Mouse (Mus musculus): ENCODE measurements at regions not wholly inside any gene's neighbourhood (a gene's known extent, or its start where the extent isn't known, plus 50 kb on each side); places are given as distances from the start of the nearest gene placed in this dataset.

DNA sequence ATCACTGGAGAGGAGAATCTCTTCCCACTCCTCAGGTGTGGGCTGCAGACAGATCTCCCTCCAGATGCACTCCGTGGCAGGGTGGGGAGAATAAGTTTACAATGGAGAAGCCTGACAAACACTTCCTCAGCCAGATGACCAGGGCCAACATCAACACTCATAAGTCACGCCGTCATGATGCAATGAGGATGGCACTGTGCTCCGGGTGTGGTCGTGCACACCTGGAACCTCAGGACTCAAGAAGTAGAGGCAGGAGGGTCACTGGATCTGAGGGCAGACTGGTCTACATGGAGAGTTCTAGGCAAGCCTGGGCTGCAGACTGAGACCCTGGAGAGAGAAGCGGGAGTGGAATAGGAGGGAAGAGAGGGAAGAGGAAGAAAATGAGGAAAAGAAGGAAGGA, 194.3 kb downstream of the 3100002H09Rik start:
- Histone ChIP-seq H3K27ac (ENCODE audit: low read depth, low read length) (no peak overlapping the region), H3K36me3 (ENCODE audit: insufficient read depth) (no peaks in the 10 kb centered on the region), H3K4me3 (ENCODE audit: low read depth, low read length) (no peak overlapping the region), H3K4me2 (ENCODE audit: low read depth) (no peak overlapping the region), H3K9ac (no peak overlapping the region), H3K4me1 (ENCODE audit: insufficient read depth) (no peaks in the 10 kb centered on the region), H3K27me3 (ENCODE audit: insufficient read depth, low read length) (no peaks in the 10 kb centered on the region), H3K9me3 (ENCODE audit: low read length) (no peaks in the 10 kb centered on the region)
- ATAC-seq (no peak), DNase-seq (no peak)
- no peak for TF ChIP-seq CTCF (IDR thresholded peaks at IDR 0.05; ENCODE audit: low read depth)
- WGBS = 95% methylated on average over 6 of the region's 6 CpGs

DNA sequence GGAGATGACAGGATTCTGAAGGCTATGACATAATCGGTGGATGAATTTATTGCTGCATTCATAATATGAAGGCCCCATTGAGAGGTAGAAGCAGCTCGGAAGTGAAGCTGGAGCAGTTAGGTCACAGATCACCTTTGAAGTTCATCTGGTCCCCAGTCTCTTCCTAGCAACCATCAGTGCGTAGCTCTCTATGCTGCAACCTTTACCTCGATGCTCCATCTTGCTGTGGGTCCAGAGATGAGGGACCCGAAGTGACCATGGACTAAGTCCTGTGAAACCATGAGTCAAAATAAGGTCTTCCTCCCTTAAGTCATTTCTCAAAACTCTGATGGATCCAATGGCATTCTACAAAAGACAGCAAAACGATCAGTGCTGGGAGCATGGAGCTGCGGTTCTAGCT, 196.2 kb downstream of the 3100002H09Rik start:
- no peak overlapping the region for H3K4me3 ChIP-seq (ENCODE audit: low read depth, low read length)
- H3K9me3 ChIP-seq (ENCODE audit: low read length) = no peaks in the 10 kb centered on the region
- DNase-seq (no peak), ATAC-seq (no peak)
- H3K4me2 ChIP-seq (ENCODE audit: low read depth) = no peak overlapping the region
- H3K9ac ChIP-seq = no peak overlapping the region
- TF ChIP-seq CTCF (IDR thresholded peaks at IDR 0.05; ENCODE audit: low read depth) = no peak
- no peaks in the 10 kb centered on the region for H3K4me1 ChIP-seq (ENCODE audit: insufficient read depth)
- no peak overlapping the region for H3K27ac ChIP-seq (ENCODE audit: low read depth, low read length)
- H3K27me3 ChIP-seq (ENCODE audit: insufficient read depth, low read length) = no peaks in the 10 kb centered on the region
- no peaks in the 10 kb centered on the region for H3K36me3 ChIP-seq (ENCODE audit: insufficient read depth)
- WGBS = 90% methylated on average over 7 of the region's 7 CpGs

DNA sequence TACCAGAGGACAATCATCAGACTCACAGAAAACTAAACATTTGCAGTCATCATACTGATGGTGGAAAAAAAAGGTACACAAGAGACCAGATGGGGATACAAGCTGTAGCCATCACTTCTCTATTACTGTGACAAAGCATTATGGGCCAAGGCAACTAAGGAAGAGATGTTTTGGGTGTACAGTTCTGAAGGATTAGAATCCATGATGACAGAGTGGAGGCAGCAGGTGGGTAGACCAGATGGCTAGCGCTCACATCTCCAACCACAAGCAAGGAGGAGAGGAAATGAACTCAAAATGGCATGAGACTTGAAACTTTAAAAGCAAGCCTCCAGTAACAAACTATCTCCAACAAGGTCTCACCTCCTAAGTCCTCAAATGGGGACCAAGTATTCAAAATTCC, 201.3 kb downstream of the 3100002H09Rik start:
- Histone ChIP-seq H3K9ac (no peak overlapping the region), H3K4me3 (ENCODE audit: low read depth, low read length) (no peak overlapping the region), H3K4me1 (ENCODE audit: insufficient read depth) (no peaks in the 10 kb centered on the region), H3K27ac (ENCODE audit: low read depth, low read length) (no peak overlapping the region), H3K4me2 (ENCODE audit: low read depth) (no peak overlapping the region), H3K9me3 (ENCODE audit: low read length) (no peaks in the 10 kb centered on the region), H3K27me3 (ENCODE audit: insufficient read depth, low read length) (no peaks in the 10 kb centered on the region), H3K36me3 (ENCODE audit: insufficient read depth) (no peaks in the 10 kb centered on the region)
- no peak for TF ChIP-seq CTCF (IDR thresholded peaks at IDR 0.05; ENCODE audit: low read depth)
- WGBS = 97% methylated on average over 1 of the region's 1 CpGs
- ATAC-seq = no peak
- DNase-seq = no peak

DNA sequence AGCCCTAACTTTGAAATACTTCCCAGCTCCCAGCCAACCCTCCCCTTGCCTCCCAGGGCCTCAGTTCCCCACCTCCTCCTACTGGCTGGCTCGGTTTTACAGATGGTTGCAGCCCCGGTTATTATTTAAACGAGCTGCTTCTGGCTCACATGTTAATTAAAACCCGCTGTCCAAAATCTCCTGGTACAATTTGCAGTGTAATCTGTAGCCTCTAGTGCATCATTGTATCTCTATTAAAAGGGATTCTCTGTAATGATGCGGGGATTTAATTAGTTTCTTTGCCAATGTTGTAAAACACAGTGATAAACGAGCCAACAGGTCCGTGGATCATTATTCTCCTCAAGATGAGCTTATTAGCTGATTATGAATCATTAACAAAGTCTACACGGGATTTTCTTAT, 208.5 kb downstream of the 3100002H09Rik start:
- WGBS = 15% methylated on average over 8 of the region's 8 CpGs
- Histone ChIP-seq H3K9me3 (ENCODE audit: low read length) (no peaks in the 10 kb centered on the region), H3K4me2 (ENCODE audit: low read depth) (no peak overlapping the region), H3K9ac (no peak overlapping the region), H3K27ac (ENCODE audit: low read depth, low read length) (no peak overlapping the region), H3K4me3 (ENCODE audit: low read depth, low read length) (no peak overlapping the region), H3K36me3 (ENCODE audit: insufficient read depth) (no peaks in the 10 kb centered on the region), H3K27me3 (ENCODE audit: insufficient read depth, low read length) (no peaks in the 10 kb centered on the region), H3K4me1 (ENCODE audit: insufficient read depth) (peaks cover 8% of the 10 kb centered on the region; the same call in 1 of the 2 replicates)
- DNase-seq (no peak), ATAC-seq (no peak)
- no peak for TF ChIP-seq CTCF (IDR thresholded peaks at IDR 0.05; ENCODE audit: low read depth)

DNA sequence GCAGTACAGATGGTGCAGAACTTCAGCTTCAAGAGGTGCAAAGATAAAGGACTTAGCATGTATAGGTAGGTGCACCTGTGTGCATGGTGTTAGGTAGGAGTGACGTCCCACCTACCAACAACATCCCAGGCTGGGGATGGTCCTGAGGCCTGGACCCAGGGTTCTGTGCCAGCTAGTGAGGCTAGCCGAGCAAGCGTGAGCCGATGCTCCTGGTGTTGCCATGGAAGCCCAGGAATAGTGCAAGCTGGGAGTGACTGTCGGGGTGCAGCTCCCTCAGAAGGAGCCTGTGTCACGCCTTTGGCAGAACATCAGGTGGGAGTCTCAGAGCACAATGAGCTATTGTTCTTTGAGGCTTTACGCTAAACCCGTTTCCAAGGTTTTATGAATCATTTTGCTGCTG, 209.9 kb downstream of the 3100002H09Rik start:
- DNase-seq = peak; percentile 76
- no peak overlapping the region for H3K9ac ChIP-seq
- H3K36me3 ChIP-seq (ENCODE audit: insufficient read depth) = no peaks in the 10 kb centered on the region
- peak overlapping the region; percentile 60 for H3K27ac ChIP-seq (ENCODE audit: low read depth, low read length)
- 30% methylated on average over 8 of the region's 8 CpGs for WGBS
- no peak overlapping the region for H3K4me2 ChIP-seq (ENCODE audit: low read depth)
- TF ChIP-seq CTCF (IDR thresholded peaks at IDR 0.05; ENCODE audit: low read depth) = no peak
- peak; percentile 97 for ATAC-seq
- H3K27me3 ChIP-seq (ENCODE audit: insufficient read depth, low read length) = no peaks in the 10 kb centered on the region
- no peaks in the 10 kb centered on the region for H3K9me3 ChIP-seq (ENCODE audit: low read length)
- no peak overlapping the region for H3K4me3 ChIP-seq (ENCODE audit: low read depth, low read length)
- H3K4me1 ChIP-seq (ENCODE audit: insufficient read depth) = peaks cover 8% of the 10 kb centered on the region; the same call in 1 of the 2 replicates

DNA sequence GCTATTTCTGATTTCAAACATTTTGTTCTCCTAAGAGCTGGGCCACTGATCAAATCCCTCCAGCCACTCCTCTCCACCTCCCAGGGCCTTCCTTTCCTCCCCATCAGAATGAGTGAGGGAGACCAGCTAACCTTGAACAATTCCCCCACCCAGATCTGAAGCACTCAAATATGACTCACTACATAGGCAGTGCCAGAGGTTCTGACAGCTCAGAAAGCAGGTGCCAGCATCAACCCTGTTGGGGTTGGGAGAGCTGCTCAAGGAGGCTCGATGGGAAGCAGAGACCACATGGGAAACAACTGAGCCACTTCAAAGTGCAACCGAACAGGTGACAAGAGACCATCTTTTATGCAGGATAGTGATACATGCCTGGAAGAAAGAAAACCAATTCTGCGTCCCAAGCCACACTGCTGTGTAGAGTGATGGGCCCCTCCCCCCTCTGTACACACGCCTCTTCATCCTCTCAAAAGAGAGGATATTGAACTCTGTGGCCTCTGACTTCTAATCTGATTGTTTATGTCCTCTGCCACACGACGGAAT, 210.4 kb downstream of the 3100002H09Rik start:
- WGBS = 61% methylated on average over 6 of the region's 6 CpGs
- H3K9ac ChIP-seq = no peak overlapping the region
- no peaks in the 10 kb centered on the region for H3K9me3 ChIP-seq (ENCODE audit: low read length)
- no peak for TF ChIP-seq CTCF (IDR thresholded peaks at IDR 0.05; ENCODE audit: low read depth)
- ATAC-seq (peak; percentile 9; the same call in 1 of the 2 replicates), DNase-seq (no peak)
- H3K36me3 ChIP-seq (ENCODE audit: insufficient read depth) = no peaks in the 10 kb centered on the region
- H3K4me3 ChIP-seq (ENCODE audit: low read depth, low read length) = no peak overlapping the region
- no peaks in the 10 kb centered on the region for H3K27me3 ChIP-seq (ENCODE audit: insufficient read depth, low read length)
- H3K4me1 ChIP-seq (ENCODE audit: insufficient read depth) = peaks cover 8% of the 10 kb centered on the region; the same call in 1 of the 2 replicates
- H3K4me2 ChIP-seq (ENCODE audit: low read depth) = no peak overlapping the region
- H3K27ac ChIP-seq (ENCODE audit: low read depth, low read length) = peak overlapping the region; percentile 60

DNA sequence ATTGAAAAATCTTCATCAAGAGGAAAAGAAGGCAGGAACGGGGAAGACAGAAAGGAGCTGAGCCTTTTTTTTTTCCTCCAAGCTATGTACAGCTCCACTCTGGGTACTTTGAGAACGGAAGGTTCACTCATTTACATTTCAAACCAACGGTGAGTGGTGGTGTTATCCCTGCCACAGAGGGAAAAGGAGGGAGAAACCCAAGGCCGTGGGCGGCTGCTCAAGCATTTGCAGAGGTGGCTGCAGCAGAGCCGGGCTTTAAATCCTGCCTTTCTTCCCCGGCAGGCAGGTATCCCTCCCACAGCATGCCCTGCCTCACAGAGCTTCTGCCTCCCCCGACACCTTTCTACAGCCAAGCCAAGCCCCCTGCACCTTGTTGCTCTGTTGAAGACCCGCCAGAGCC, 212.2 kb downstream of the 3100002H09Rik start:
- Histone ChIP-seq H3K9me3 (ENCODE audit: low read length) (no peaks in the 10 kb centered on the region), H3K36me3 (ENCODE audit: insufficient read depth) (no peaks in the 10 kb centered on the region), H3K9ac (no peak overlapping the region), H3K27ac (ENCODE audit: low read depth, low read length) (no peak overlapping the region), H3K4me3 (ENCODE audit: low read depth, low read length) (no peak overlapping the region), H3K27me3 (ENCODE audit: insufficient read depth, low read length) (no peaks in the 10 kb centered on the region), H3K4me1 (ENCODE audit: insufficient read depth) (peaks cover 8% of the 10 kb centered on the region; the same call in 1 of the 2 replicates), H3K4me2 (ENCODE audit: low read depth) (no peak overlapping the region)
- 36% methylated on average over 9 of the region's 9 CpGs for WGBS
- ATAC-seq = no peak
- no peak for DNase-seq
- no peak for TF ChIP-seq CTCF (IDR thresholded peaks at IDR 0.05; ENCODE audit: low read depth)
